Mouse (Mus musculus): ENCODE data around the gene Nav3. TPM values are rescaled to one million over a fixed set of nuclear protein-coding genes. Genes with fewer than 3 reads are reported as not detected.

Nav3 gene
- total and polyA plus RNA-seq, 3 experiments: not detected

GRCm38 (mm10) chr10:109641806-109642205, 814.2 kb downstream of the Nav3 start:
- H3K4me1 ChIP-seq (ENCODE audit: control insufficient read depth in 1 of 2, insufficient read depth in 2 of 2, low read length in 2 of 2): no peaks in the 10 kb centered on the region
- H3K27ac ChIP-seq (ENCODE audit: control insufficient read depth, low read depth, low read length): no peak overlapping the region
- H3K27me3 ChIP-seq (ENCODE audit: control insufficient read depth in 1 of 2, insufficient read depth in 2 of 2, low read length in 2 of 2): no peaks in the 10 kb centered on the region
- H3K9ac ChIP-seq (ENCODE audit: control insufficient read depth, low read depth, low read length, poor library complexity, severe bottlenecking): no peak overlapping the region
- no peaks in the 10 kb centered on the region for H3K9me3 ChIP-seq (replicated peaks; ENCODE audit: insufficient read depth, low read length)
- no peak for TF ChIP-seq BHLHE40 (IDR thresholded peaks at IDR 0.05; ENCODE audit: borderline replicate concordance, low read depth, low read length)
- TF ChIP-seq ZC3H11A (IDR thresholded peaks at IDR 0.05; ENCODE audit: low read depth, low read length): no peak
- TF ChIP-seq ZKSCAN1 (IDR thresholded peaks at IDR 0.05; ENCODE audit: low read depth, low read length): no peak
- TF ChIP-seq SMC3 (IDR thresholded peaks at IDR 0.05; ENCODE audit: low read depth, low read length): no peak
- TF ChIP-seq SIN3A (IDR thresholded peaks at IDR 0.05; ENCODE audit: low read length): no peak
- TF ChIP-seq UBTF (IDR thresholded peaks at IDR 0.05; ENCODE audit: borderline replicate concordance, insufficient read depth, low read depth, low read length): no peak
- no peak for TF ChIP-seq ZMIZ1 (IDR thresholded peaks at IDR 0.05; ENCODE audit: low read depth, low read length)
- TF ChIP-seq CTCF (IDR thresholded peaks at IDR 0.05 in 2 of 3, conservative IDR thresholded peaks at IDR 0.05 in 1 of 3; ENCODE audit: control insufficient read depth in 1 of 3, insufficient read depth in 1 of 3, low read depth in 2 of 3, low read length in 3 of 3, poor library complexity in 1 of 3, severe bottlenecking in 1 of 3): no peak
- no peak for TF ChIP-seq NELFE (IDR thresholded peaks at IDR 0.05; ENCODE audit: low read depth, low read length)
- no peak for TF ChIP-seq RCOR1 (IDR thresholded peaks at IDR 0.05; ENCODE audit: low read depth, low read length)
- no peak for TF ChIP-seq USF2 (IDR thresholded peaks at IDR 0.05; ENCODE audit: borderline replicate concordance in 1 of 2, insufficient read depth in 1 of 2, low read depth in 1 of 2, low read length in 2 of 2)
- no peak for TF ChIP-seq HCFC1 (IDR thresholded peaks at IDR 0.05; ENCODE audit: low read depth, low read length)
- no peak for TF ChIP-seq MAX (IDR thresholded peaks at IDR 0.05; ENCODE audit: low read length)
- no peak for TF ChIP-seq POLR2A (IDR thresholded peaks at IDR 0.05; ENCODE audit: control insufficient read depth in 1 of 2, insufficient read depth in 1 of 2, low read depth in 1 of 2, low read length in 2 of 2, poor library complexity in 1 of 2)
- no peaks in the 10 kb centered on the region for H3K79me2 ChIP-seq (ENCODE audit: control insufficient read depth, insufficient read depth, low read length, poor library complexity)
- DNase-seq (ENCODE audit: low read depth, low spot score): no peak
- no peaks in the 10 kb centered on the region for H3K36me3 ChIP-seq (ENCODE audit: control insufficient read depth in 1 of 2, insufficient read depth in 2 of 2, low read length in 2 of 2)
- no peak overlapping the region for H3K4me3 ChIP-seq (ENCODE audit: control insufficient read depth in 1 of 2, insufficient read depth in 1 of 2, low read depth in 2 of 2, low read length in 2 of 2)

GRCm38 (mm10) chr10:109637702-109638101, 818.3 kb downstream of the Nav3 start:
- Histone ChIP-seq H3K27me3 (ENCODE audit: control insufficient read depth in 1 of 2, insufficient read depth in 2 of 2, low read length in 2 of 2) (no peaks in the 10 kb centered on the region), H3K9ac (ENCODE audit: control insufficient read depth, low read depth, low read length, poor library complexity, severe bottlenecking) (no peak overlapping the region), H3K36me3 (ENCODE audit: control insufficient read depth in 1 of 2, insufficient read depth in 2 of 2, low read length in 2 of 2) (no peaks in the 10 kb centered on the region), H3K9me3 (replicated peaks; ENCODE audit: insufficient read depth, low read length) (no peaks in the 10 kb centered on the region), H3K4me1 (ENCODE audit: control insufficient read depth in 1 of 2, insufficient read depth in 2 of 2, low read length in 2 of 2) (no peaks in the 10 kb centered on the region), H3K79me2 (ENCODE audit: control insufficient read depth, insufficient read depth, low read length, poor library complexity) (no peaks in the 10 kb centered on the region), H3K27ac (ENCODE audit: control insufficient read depth, low read depth, low read length) (no peak overlapping the region), H3K4me3 (ENCODE audit: control insufficient read depth in 1 of 2, insufficient read depth in 1 of 2, low read depth in 2 of 2, low read length in 2 of 2) (no peak overlapping the region)
- no peak for TF ChIP-seq TAL1 (IDR thresholded peaks at IDR 0.05; ENCODE audit: low read length)
- TF ChIP-seq POLR2AphosphoS2 (IDR thresholded peaks at IDR 0.05; ENCODE audit: low read length): no peak
- TF ChIP-seq CHD2 (IDR thresholded peaks at IDR 0.05; ENCODE audit: low read length): no peak
- no peak for TF ChIP-seq TCF12 (IDR thresholded peaks at IDR 0.05; ENCODE audit: low read depth, low read length)
- no peak for TF ChIP-seq ZNF384 (IDR thresholded peaks at IDR 0.05; ENCODE audit: low read depth, low read length)
- no peak for TF ChIP-seq NRF1 (IDR thresholded peaks at IDR 0.05; ENCODE audit: insufficient read depth, low read depth, low read length, poor library complexity, severe bottlenecking)
- TF ChIP-seq CHD1 (IDR thresholded peaks at IDR 0.05; ENCODE audit: low read depth, low read length): no peak
- no peak for TF ChIP-seq MEF2A (IDR thresholded peaks at IDR 0.05; ENCODE audit: extremely low read depth, insufficient replicate concordance, low read depth, low read length, poor library complexity, severe bottlenecking)
- TF ChIP-seq SMC3 (IDR thresholded peaks at IDR 0.05; ENCODE audit: low read depth, low read length): no peak
- no peak for DNase-seq (ENCODE audit: low read depth, low spot score)

Measured in MEL (cell line).